Mouse (Mus musculus) kidney, adult 2 months (tissue): ENCODE measurements at regions not wholly inside any gene's neighbourhood (a gene's known extent, or its start where the extent isn't known, plus 50 kb on each side); places are given as distances from the start of the nearest gene placed in this dataset.

ENCODE experiments used
- DNase-seq: peaks from one replicate; pipeline ENCODE4 v3.0.0; 2021
- H3K27ac ChIP-seq: fragments of 200-500 bp; 2 replicates; pipeline ENCODE4 v1.5.1; 2012; ENCODE audit warnings: low read depth, low read length, control low read depth, inconsistent platforms; ENCODE audit not compliant: insufficient read depth
- H3K27me3 ChIP-seq: fragments of 200-500 bp; replicated peaks from 2 replicates; pipeline ENCODE4 v1.6.1; 2012; ENCODE audit warnings: mild to moderate bottlenecking, moderate library complexity, low read length, inconsistent platforms; ENCODE audit not compliant: control insufficient read depth, insufficient read depth
- H3K36me3 ChIP-seq: fragments of 200-500 bp; 2 replicates; pipeline ENCODE4 v1.6.1; 2012; ENCODE audit warnings: mild to moderate bottlenecking, moderate library complexity, low read length, inconsistent platforms; ENCODE audit not compliant: control insufficient read depth, insufficient read depth
- H3K4me1 ChIP-seq: fragments of 200-500 bp; 2 replicates; pipeline ENCODE4 v1.6.1; 2011; ENCODE audit warnings: low read length; ENCODE audit not compliant: control insufficient read depth, insufficient read depth
- H3K4me3 ChIP-seq: fragments of 200-500 bp; 2 replicates; pipeline ENCODE4 v1.5.1; 2011; ENCODE audit warnings: mild to moderate bottlenecking, low read depth, low read length, control low read depth; ENCODE audit not compliant: insufficient read depth
- CTCF ChIP-seq: fragments of 200-500 bp; conservative IDR thresholded peaks from 2 replicates; pipeline ENCODE4 v1.5.1; 2011; ENCODE audit warnings: low read depth, mild to moderate bottlenecking, control low read depth, low read length, moderate library complexity, mixed read lengths; ENCODE audit not compliant: insufficient read depth, insufficient read length
- POLR2A ChIP-seq: fragments of 200-500 bp; IDR thresholded peaks from one replicate; pipeline ENCODE4 v1.6.1; 2011; ENCODE audit warnings: low read depth, low read length, control low read depth
- WGBS: fragments of 180-500 bp; shearing (Covaris S2); methylation state at CpG from one replicate; pipeline ENCODE4 v1.1.7; 2018; 5-methylcytosine and 5-hydroxymethylcytosine counted together

DNA sequence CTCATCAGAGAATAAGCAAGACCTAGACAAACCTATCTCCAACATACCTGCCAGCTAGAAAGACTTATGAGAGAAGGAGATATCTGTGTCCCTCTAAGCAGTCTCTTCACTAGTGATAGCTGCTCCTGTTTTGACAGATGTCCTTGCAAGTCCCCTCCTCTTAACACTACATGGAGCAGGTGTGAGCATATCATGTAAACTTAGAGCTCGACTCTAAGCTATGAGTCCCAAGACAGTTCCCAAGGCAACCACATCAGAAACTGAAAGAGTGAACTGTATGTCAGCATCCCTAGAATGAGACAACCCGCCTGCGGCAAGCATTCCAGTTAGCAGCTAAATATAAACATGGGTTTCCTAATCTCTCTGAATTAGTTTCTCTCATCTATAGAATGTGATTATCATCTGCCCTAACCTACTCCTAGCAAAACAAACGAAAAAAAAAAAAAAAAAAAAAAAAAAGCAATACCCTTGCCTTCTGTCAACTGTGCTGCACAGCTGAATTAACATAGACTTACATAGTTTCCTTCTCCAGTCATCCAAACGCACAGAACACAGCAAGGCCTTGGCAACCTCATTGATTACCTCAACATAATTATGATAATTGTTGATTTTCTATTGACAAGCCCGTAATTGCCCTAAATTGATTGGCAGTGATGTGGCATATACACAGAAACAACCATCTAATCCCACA is 383.4 kb downstream of the Samd5 start:
- H3K27me3 ChIP-seq = no peaks in the 10 kb centered on the region
- no peak overlapping the region for H3K27ac ChIP-seq
- WGBS = 67% methylated on average over 6 of the region's 6 CpGs
- H3K36me3 ChIP-seq = no peaks in the 10 kb centered on the region
- no peak for TF ChIP-seq POLR2A
- H3K4me1 ChIP-seq = no peaks in the 10 kb centered on the region
- DNase-seq = no peak
- H3K4me3 ChIP-seq = no peak overlapping the region

DNA sequence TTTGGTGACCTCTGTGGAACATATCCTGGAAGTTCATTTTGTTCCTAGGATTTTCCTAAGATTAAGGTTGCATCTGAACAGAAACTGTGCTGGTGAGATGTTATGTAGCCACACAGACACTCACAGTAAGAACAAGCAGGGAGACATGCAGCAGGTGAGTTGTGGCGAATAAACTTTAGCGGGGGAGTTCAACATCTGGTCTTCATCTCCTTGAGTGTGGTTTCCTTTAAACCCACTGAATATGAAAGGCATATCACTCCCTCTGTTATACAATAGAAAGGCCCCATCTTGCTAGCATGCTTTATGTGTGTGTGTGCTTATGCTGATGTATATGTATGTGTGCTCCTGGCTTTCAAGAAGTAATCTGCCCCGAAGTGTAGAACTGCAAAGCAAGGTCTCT is 387.1 kb upstream of the Sash1 start:
- no peak overlapping the region for H3K4me3 ChIP-seq
- H3K27ac ChIP-seq = no peak overlapping the region
- no peak for DNase-seq
- 85% methylated on average over 3 of the region's 3 CpGs for WGBS
- TF ChIP-seq POLR2A = no peak
- TF ChIP-seq CTCF = no peak
- H3K36me3 ChIP-seq = no peaks in the 10 kb centered on the region
- H3K4me1 ChIP-seq = no peaks in the 10 kb centered on the region
- no peaks in the 10 kb centered on the region for H3K27me3 ChIP-seq

DNA sequence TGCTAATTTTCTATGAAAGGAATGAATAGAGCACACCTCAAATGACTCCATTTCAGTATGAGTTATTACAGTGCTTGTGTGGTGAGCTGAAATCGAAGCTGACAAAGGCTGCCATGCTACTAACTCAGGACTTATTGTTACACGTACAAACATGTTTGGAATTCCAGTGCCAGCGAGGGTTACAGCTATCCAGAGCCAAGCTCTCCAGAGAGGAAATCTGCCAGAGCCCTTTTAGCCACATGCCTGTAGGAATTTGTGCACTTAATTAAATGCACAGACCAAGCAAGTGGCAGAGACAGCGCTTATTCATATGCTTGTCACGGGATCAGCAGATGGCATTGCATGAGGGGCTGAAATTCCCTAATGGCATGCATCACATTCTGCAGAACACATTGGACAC is 386.4 kb upstream of the Sash1 start:
- TF ChIP-seq POLR2A (no peak), CTCF (no peak)

DNA sequence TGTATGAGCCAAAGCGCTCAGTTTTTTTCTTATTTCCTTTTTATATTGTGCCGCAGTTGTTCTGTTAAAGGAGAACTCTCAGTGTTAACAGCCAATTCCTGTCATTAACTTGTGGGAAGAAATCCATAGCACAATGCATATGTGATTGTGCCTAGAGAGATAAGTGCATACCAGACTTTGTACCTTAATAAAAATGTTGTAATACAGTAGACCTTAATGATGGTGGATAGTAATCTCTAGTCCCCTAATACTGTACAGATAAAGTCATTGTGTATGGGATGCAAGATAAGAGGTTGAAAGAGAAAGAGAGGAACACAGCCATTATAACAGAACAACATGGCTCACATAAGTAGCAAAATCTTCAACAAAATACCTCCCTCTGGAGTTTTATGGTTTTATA is 379.7 kb upstream of the Sash1 start:
- DNase-seq = no peak
- TF ChIP-seq POLR2A (no peak), CTCF (no peak)
- WGBS = 95% methylated on average over 2 of the region's 2 CpGs
- H3K36me3 ChIP-seq = no peaks in the 10 kb centered on the region
- H3K4me3 ChIP-seq = no peak overlapping the region
- no peak overlapping the region for H3K27ac ChIP-seq
- no peaks in the 10 kb centered on the region for H3K4me1 ChIP-seq
- H3K27me3 ChIP-seq = no peaks in the 10 kb centered on the region

More for the DNA sequence above, 386.4 kb upstream of the Sash1 start:
- H3K27ac ChIP-seq = no peak overlapping the region
- 42% methylated on average over 5 of the region's 5 CpGs for WGBS
- H3K4me1 ChIP-seq = no peaks in the 10 kb centered on the region
- no peaks in the 10 kb centered on the region for H3K27me3 ChIP-seq
- H3K4me3 ChIP-seq = no peak overlapping the region
- DNase-seq = peak; percentile 2
- H3K36me3 ChIP-seq = no peaks in the 10 kb centered on the region

DNA sequence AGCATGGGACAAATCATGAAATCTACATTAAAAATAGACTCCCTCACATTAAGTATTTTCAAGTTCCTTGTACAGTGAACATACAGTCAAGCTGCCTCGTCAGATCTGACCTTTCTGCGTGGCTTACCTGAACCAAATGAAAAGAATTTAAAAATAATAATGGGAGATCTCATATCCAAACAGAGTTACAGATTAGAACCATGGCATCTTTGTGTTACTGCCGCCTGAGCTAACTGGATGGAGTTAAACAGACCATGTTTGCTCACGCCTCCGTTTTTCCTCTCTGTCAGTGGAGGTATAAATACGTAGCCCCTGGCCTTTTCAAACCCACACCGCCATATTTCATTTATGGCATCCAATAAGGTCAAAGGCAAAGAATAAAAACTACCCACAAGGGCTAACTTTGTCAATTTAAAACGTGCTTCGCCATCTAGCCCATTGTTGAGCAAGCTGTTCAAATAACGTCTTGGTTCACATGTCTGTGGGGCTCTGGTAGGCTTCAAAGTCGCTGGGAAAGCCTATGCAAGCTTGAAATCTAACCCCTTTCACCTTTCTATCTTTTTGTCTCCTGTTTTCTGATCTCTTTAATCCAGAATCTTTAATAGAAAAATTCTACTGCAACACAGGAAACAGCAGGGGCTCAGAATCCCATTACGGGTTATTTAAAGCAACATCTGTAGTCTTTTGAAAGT is 378.6 kb upstream of the Sash1 start:
- H3K36me3 ChIP-seq = no peaks in the 10 kb centered on the region
- no peak overlapping the region for H3K27ac ChIP-seq
- H3K4me1 ChIP-seq = no peaks in the 10 kb centered on the region
- no peak for DNase-seq
- H3K4me3 ChIP-seq = no peak overlapping the region
- H3K27me3 ChIP-seq = no peaks in the 10 kb centered on the region
- WGBS = 78% methylated on average over 12 of the region's 12 CpGs
- TF ChIP-seq POLR2A = no peak
- TF ChIP-seq CTCF = no peak

DNA sequence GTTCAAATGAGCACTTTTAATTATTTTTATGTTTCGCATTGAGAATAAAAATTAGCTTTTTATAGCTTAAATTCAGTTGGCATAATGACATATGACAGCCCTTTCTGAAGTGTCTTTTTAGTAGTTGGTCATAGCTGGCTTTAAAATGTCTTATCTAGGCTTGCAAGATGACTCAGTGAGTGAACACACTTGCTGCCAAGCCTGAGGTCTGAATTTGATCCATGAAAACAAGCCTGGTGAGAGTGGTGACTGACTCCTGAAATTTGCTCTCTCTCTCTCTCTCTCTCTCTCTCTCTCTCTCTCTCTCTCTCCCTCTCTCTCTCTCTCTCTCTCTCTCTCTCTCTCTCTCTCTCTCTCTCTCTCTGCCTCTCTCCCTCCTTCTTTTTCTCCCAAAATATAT is 372.8 kb upstream of the Sash1 start:
- no peak for DNase-seq
- 85% methylated on average over 1 of the region's 1 CpGs for WGBS
- TF ChIP-seq POLR2A = no peak
- no peak for TF ChIP-seq CTCF

DNA sequence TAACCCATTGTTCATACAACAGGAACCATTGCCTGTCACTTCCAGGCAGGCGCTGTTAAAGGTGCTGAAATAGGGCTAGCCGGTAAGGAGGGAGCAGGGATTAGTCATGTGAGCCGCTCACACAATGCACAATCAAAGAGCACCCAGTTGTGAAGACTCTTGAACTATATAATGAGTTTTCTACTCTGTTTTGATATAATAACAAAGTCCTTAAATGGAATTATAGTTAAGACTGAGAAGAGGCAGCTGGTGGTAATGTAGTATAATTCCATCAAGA is 367.0 kb upstream of the Sash1 start:
- no peak overlapping the region for H3K27ac ChIP-seq
- no peak for TF ChIP-seq POLR2A
- TF ChIP-seq CTCF = no peak
- H3K4me3 ChIP-seq = no peak overlapping the region
- WGBS = 19% methylated on average over 3 of the region's 3 CpGs
- H3K27me3 ChIP-seq = no peaks in the 10 kb centered on the region
- no peak for DNase-seq
- H3K4me1 ChIP-seq = no peaks in the 10 kb centered on the region
- no peaks in the 10 kb centered on the region for H3K36me3 ChIP-seq

More for the DNA sequence above, 372.8 kb upstream of the Sash1 start:
- H3K27me3 ChIP-seq = no peaks in the 10 kb centered on the region
- H3K27ac ChIP-seq = no peak overlapping the region
- no peak overlapping the region for H3K4me3 ChIP-seq
- no peaks in the 10 kb centered on the region for H3K4me1 ChIP-seq
- no peaks in the 10 kb centered on the region for H3K36me3 ChIP-seq
